Mouse (Mus musculus) thymus, adult 2 months (tissue): ENCODE measurements around the gene Tssk4. TPM values are rescaled to one million over a fixed set of nuclear protein-coding genes. Genes with fewer than 3 reads are reported as not detected.

Experiments used
- DNase-seq: peaks from one replicate; pipeline ENCODE4 v3.0.0; 2021
- H3K27ac ChIP-seq: fragments of 200-500 bp; 2 replicates; pipeline ENCODE4 v1.5.1; 2012; ENCODE audit warnings: low read length, control low read depth; ENCODE audit not compliant: control insufficient read depth, insufficient read depth
- H3K27me3 ChIP-seq: fragments of 200-500 bp; 2 replicates; pipeline ENCODE4 v1.6.1; 2012; ENCODE audit warnings: mild to moderate bottlenecking, low read length, moderate library complexity, mixed read lengths; ENCODE audit not compliant: control insufficient read depth, insufficient read depth
- H3K36me3 ChIP-seq: fragments of 200-500 bp; 2 replicates; pipeline ENCODE4 v1.6.1; 2012; ENCODE audit warnings: mild to moderate bottlenecking, low read length, moderate library complexity; ENCODE audit not compliant: control insufficient read depth, insufficient read depth
- H3K4me1 ChIP-seq: fragments of 200-500 bp; replicated peaks from 2 replicates; pipeline ENCODE4 v1.6.1; 2012; ENCODE audit warnings: low read length; ENCODE audit not compliant: control insufficient read depth, insufficient read depth
- H3K4me3 ChIP-seq: fragments of 200-500 bp; 2 replicates; pipeline ENCODE4 v1.5.1; 2012; ENCODE audit warnings: mild to moderate bottlenecking, low read length, control low read depth, moderate library complexity; ENCODE audit not compliant: control insufficient read depth, insufficient read depth
- CTCF ChIP-seq: fragments of 200-500 bp; IDR thresholded peaks from 2 replicates; pipeline ENCODE4 v1.5.1; 2012; ENCODE audit warnings: mild to moderate bottlenecking, control low read depth, low read length, moderate library complexity, borderline replicate concordance; ENCODE audit not compliant: control insufficient read depth, poor library complexity, insufficient read depth; ENCODE audit errors: extremely low read depth
- POLR2A ChIP-seq: fragments of 200-500 bp; IDR thresholded peaks from 2 replicates; pipeline ENCODE4 v1.6.1; 2012; ENCODE audit warnings: mild to moderate bottlenecking, low read length, control low read depth, moderate library complexity; ENCODE audit not compliant: control insufficient read depth, poor library complexity, insufficient read depth; ENCODE audit errors: extremely low read depth
- WGBS: fragments of 180-500 bp; shearing (Covaris S2); methylation state at CpG from one replicate; pipeline ENCODE4 v1.1.7; 2018; 5-methylcytosine and 5-hydroxymethylcytosine counted together
- polyA plus RNA-seq: library from polyadenylated mRNA; depleted of rRNA; stranded (reverse); fragments of >200 nt; gene quantifications from 2 replicates; pipeline ENCODE4 v1.2.3, GENCODE M21; 2012

Gene Tssk4
- polyA plus RNA-seq, 1 experiment = 2.6 TPM

DNA sequence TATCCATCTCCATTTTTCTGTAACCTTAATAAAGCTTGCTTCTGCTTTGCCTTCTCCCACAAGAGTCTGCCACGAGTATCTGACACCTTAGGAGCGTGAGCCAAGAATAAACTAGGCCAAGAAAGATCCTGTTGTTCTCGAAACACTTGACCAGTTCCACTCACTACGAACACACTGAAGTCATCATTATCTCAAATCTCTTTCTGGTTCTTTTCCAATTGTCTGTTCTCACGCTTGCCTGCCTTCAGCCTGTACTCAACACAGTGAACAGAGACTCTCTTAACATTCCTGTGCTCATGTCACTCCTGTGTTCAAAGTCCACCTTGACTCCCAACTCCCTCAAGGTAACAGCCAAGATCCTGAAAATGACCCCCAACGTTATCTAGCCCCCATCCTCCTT is 36.6 kb upstream of the Tssk4 start:
- no peak overlapping the region for H3K27ac ChIP-seq
- no peaks in the 10 kb centered on the region for H3K27me3 ChIP-seq
- 88% methylated on average over 6 of the region's 6 CpGs for WGBS
- TF ChIP-seq POLR2A (no peak), CTCF (no peak)
- H3K4me3 ChIP-seq = no peak overlapping the region
- H3K4me1 ChIP-seq = peaks cover under 1% of the 10 kb centered on the region
- H3K36me3 ChIP-seq = peaks cover 13% of the 10 kb centered on the region; the same call in 1 of the 2 replicates
- no peak for DNase-seq

DNA sequence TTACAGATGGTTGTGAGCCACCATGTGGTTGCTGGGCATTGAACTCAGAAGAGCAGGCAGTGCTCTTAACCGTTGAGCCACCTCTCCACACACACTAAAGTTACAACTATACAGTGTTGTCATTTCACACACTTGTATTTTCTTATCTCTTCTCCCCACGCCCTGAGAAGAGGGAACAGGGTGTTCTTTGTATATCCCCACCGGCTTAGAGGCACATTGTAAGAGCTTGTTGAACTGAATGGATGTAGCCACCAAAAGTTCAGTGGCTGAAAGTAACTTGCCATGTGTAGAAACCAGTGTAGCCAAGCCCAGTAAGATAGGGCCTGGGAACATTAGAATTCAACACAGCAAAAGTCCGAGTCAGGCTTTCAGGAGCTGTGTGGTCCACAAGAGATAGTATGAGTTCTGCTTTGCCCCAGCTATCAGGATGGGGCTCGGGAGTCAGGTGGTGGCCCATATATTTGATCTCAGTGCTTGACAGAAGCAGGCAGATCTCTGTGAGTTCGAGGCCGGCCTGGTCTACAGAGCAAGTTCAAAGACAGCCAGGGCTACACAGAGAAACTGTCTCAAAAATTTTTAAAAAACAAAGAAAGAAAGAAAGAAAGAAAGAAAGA is 35.3 kb upstream of the Tssk4 start:
- H3K4me1 ChIP-seq = peaks cover 8% of the 10 kb centered on the region
- TF ChIP-seq CTCF = no peak
- TF ChIP-seq POLR2A = no peak
- no peaks in the 10 kb centered on the region for H3K27me3 ChIP-seq
- H3K27ac ChIP-seq = no peak overlapping the region
- no peak overlapping the region for H3K4me3 ChIP-seq
- no peak for DNase-seq
- peaks cover 1% of the 10 kb centered on the region; the same call in 1 of the 2 replicates for H3K36me3 ChIP-seq
- WGBS = 94% methylated on average over 7 of the region's 7 CpGs

DNA sequence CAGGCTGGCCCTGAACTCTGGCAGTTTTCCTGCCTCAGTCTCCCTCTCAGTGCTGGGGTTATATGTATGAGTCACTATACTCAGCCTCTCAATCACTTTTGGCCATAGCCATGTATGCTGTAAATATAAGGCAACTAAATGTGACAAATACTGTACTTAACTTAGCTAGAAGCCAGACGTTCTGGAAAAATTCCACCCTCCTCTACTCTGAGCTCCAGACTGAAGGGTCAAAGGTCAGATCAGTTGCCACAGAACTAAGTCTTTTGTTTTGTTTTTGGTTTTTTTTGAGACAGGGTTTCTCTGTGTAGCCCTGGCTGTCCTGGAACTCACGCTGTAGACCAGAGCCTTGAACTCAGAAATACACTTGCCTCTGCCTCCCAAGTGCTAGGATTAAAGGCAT is 34.1 kb upstream of the Tssk4 start:
- TF ChIP-seq POLR2A (no peak), CTCF (no peak)
- Histone ChIP-seq H3K4me1 (peaks cover 8% of the 10 kb centered on the region), H3K36me3 (no peaks in the 10 kb centered on the region), H3K27ac (no peak overlapping the region), H3K27me3 (no peaks in the 10 kb centered on the region), H3K4me3 (no peak overlapping the region)
- WGBS = 88% methylated on average over 2 of the region's 2 CpGs
- no peak for DNase-seq

DNA sequence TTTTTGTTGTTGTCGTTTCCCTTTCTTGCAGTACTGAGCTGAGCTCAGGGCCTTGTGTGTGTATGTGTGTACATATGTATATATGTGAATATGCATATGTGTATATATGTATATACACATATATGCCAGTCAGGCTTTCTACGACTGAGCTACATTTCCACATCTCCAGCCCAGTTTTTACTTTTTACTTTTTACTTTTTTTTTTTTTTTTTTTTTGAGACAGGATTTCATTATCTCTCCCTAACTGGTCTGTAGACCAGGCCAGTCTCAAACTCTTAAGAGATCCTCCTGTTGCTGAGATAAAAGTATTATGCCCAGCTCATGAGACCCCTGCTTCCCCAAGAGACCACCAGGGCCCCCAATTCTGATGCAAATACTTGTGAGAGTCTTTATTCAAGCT is 33.1 kb upstream of the Tssk4 start:
- Histone ChIP-seq H3K27me3 (no peaks in the 10 kb centered on the region), H3K4me3 (no peak overlapping the region), H3K4me1 (peaks cover 8% of the 10 kb centered on the region), H3K36me3 (no peaks in the 10 kb centered on the region), H3K27ac (no peak overlapping the region)
- WGBS = 91% methylated on average over 2 of the region's 2 CpGs
- no peak for TF ChIP-seq CTCF
- TF ChIP-seq POLR2A = no peak
- DNase-seq = no peak

DNA sequence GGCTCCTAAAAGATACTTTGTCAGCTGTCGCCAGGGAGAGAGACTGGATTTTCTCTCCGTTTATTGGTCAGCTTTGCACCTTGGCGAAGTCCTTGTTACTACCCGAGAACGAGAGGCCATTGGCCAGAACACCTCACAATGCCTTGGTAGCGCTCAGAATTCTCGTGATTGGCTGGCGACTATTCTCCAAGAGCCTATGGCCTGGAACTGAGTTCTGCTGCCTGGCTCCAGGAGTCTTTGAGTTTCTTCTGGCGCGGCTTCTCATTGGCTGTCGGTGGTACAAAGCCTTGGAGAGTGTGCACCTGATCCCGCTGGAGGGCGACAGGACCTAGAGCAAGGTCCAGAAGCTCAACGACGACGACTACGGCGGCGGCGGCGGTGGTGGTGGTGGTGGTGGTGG is 32.2 kb upstream of the Tssk4 start, which contains the start of gene Rec8:
TSS of gene Rec8 (plus strand) at position 216 of the 400 bp plus-strand sequence.
- Histone ChIP-seq H3K27ac (no peak within 1 kb of the TSS; the same call in 1 of the 2 replicates), H3K4me1 (peaks cover 8% of the 10 kb centered on the region), H3K4me3 (peak within 1 kb of the TSS; percentile 24), H3K36me3 (no peaks in the 10 kb centered on the region), H3K27me3 (no peaks in the 10 kb centered on the region)
- 46% methylated on average over 21 of the region's 21 CpGs for WGBS
- TF ChIP-seq CTCF (no peak), POLR2A (no peak)
- no peak for DNase-seq

- DNase-seq = no peak
- Histone ChIP-seq H3K4me3 (peak overlapping the region; percentile 24), H3K4me1 (peaks cover 8% of the 10 kb centered on the region), H3K36me3 (no peaks in the 10 kb centered on the region), H3K27ac (no peak overlapping the region; the same call in 1 of the 2 replicates), H3K27me3 (no peaks in the 10 kb centered on the region)
- 20% methylated on average over 22 of the region's 22 CpGs for WGBS
- TF ChIP-seq POLR2A (no peak), CTCF (no peak)
These were observed 31.3 kb upstream of the Tssk4 start for GRCm38 (mm10) chr14:55618486-55619195.
